Mouse (Mus musculus): ENCODE measurements at regions not wholly inside any gene's neighbourhood (a gene's known extent, or its start where the extent isn't known, plus 50 kb on each side); places are given as distances from the start of the nearest gene placed in this dataset.

DNA sequence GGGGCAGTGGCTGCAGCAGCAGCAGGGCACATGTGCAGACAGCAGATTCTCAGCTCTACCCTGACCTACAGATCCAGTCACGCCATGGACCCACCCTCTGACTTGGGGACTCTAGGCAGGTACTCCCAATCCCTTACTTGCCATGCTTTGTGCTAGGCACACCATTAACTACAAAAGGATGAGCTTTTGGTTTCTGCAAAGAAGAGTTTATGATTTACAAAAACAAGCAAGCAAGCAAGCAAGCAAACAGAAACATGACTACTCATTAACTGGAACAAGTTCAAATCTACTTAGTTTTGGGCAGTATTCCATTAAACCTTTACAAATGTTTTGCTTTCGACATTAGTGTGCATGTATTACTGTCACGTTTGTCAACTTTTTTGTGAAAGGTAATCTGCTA is 309.0 kb upstream of the Nmur2 start:
- no peak for TF ChIP-seq EP300 (IDR thresholded peaks at IDR 0.05; ENCODE audit: low read length)
- TF ChIP-seq MAX (IDR thresholded peaks at IDR 0.05; ENCODE audit: low read length) = no peak
- TF ChIP-seq MXI1 (IDR thresholded peaks at IDR 0.05; ENCODE audit: low read depth, low read length) = no peak
- no peak for TF ChIP-seq NELFE (IDR thresholded peaks at IDR 0.05; ENCODE audit: low read depth, low read length)
- no peak for TF ChIP-seq CTCF (conservative IDR thresholded peaks at IDR 0.05 in 1 of 2, IDR thresholded peaks at IDR 0.05 in 1 of 2; ENCODE audit: low read depth in 2 of 2, low read length in 2 of 2)
- TF ChIP-seq POLR2A (IDR thresholded peaks at IDR 0.05; ENCODE audit: low read depth, low read length) = no peak
- TF ChIP-seq ZNF384 (IDR thresholded peaks at IDR 0.05; ENCODE audit: low read depth, low read length) = no peak
- TF ChIP-seq CHD1 (IDR thresholded peaks at IDR 0.05; ENCODE audit: low read depth, low read length) = no peak
